Mouse (Mus musculus) telencephalon, adult 2 months (tissue): ENCODE measurements around the gene Rps23.
A peak's percentile ranks its signal among the peaks of the same experiment; 100 is the strongest.

Experiments
- DNase-seq: peaks from one replicate; pipeline ENCODE4 v3.0.0-alpha.2; 2011; ENCODE audit warnings: low read depth, low spot score

Gene Rps23

GRCm38 (mm10) chr13:90933256-90933655, 10.5 kb downstream of the Rps23 start:
- no peak for DNase-seq

DNA sequence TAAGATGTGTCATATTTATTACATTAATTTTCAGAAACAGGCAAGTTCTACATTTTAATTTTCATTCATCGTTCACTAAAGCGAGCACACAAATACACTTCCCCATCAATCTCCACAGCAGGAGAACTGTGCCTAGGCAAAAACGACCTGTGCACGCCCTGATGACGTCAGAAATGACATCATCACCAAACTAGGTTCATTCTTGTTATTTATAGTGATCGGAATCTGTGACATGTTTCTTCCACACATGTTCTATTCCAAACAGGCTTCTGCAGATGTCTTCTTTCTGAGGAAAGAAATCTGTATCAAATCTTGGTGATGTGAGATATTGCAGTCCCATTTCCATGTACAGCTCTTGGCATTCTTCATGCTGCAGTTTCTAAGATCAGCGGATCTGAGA, 13.1 kb downstream of the Rps23 start:
- no peak for DNase-seq

- no peak for DNase-seq
Measured at GRCm38 (mm10) chr13:90939192-90939591, 16.4 kb downstream of the Rps23 start.

DNA sequence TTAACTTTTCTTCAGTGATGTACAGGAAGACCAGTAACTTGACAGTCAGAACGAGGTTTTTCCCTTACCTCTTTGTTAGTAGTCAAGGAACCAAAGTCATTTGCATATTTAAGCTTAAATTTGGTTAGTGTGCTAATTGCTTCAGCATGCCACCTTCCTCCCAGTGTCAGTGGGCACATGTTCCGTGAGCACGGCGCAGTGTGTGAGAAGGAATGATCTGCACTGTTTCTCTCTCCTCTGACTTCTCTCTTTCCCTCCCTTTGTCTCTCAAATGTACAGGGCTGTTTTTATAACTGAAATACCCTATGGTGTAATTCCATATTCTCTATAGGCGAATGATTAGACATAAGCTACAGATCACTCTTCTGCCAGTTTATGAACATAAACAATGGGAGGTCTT, 16.8 kb downstream of the Rps23 start:
- DNase-seq: no peak

DNA sequence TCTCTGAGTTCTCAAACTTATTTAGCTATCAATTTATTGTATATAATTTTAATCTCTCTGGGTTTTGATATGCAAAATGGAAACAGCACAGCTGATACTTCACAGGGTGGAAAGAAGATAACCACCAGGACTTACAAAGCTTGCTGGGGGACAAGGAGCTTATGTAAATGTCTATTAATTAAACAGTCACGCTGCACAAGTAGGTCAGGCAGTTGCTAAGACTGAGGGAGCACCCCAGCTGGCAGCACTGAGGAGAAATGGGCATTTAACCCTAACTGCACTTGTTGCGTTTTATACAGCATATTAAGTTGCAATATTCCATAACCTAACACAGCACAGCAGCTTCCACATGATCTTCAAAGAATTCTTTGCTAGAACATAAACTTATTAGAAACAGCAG, 36.1 kb downstream of the Rps23 start:
- no peak for DNase-seq

DNA sequence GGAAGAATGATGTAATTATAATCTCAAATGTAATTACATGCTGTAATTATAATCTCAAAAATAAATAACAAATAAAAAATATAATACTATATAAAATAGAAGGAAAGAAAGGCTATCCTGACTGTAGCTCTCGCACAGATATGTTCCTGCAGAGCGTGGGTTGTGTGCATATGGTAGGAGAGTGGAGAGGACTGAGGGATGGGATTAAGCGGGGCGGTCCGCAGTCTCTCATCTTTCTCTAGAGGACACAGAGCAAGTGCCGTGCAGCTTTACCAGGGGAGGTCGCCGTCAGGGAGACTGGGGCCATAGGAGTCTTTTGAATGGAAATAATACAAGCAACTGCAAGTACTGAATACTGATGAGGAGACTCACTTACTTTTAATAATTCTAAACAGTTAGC, 37.8 kb downstream of the Rps23 start:
- no peak for DNase-seq

DNA sequence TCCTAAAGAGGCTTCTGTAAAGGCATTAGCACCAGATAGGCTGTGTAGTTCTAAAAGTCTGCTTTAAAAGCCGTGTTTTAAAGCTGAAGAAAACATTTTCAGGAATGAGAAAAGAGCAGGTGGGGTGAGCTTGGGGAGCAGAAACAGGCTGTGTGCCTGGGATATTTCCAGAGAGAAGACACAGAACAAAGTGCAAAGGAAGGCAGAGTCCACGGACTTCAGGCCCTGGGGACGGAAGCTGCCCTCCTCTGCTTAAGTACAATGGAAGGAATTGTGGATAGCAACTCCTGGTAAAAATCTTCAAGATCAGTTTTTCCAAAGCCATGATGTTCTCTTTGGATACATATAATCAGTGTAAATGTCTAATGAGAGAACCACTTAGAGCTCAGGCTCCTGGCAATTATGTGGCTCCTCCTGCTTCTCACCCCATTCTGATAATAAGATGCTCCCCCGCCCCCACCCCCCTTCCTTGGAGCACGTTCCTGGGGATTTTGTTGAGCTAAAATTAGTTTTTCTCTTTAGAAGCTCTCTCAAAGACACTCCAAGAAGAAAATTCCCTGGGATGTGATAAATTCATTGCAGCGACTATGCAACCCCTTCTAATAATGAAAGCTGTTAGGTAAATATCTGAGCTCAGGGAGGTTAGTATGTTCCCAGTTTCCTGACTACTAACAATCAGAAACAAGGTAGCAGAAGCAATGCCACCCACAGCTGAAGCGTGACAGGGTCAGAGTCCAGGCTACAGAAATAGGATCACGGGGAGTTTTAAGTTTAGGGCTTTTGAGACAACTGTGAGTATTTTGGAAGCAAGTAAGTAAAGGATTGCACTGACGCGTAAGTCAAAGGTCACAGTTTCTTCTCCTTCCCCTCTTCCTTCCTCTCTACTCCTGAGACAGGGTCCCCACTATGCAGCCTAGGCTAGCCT, 40.3 kb downstream of the Rps23 start:
- no peak for DNase-seq

GRCm38 (mm10) chr13:90964511-90964910, 41.8 kb downstream of the Rps23 start:
- no peak for DNase-seq

GRCm38 (mm10) chr13:90965996-90966395, 43.2 kb downstream of the Rps23 start:
- no peak for DNase-seq

- peak; percentile 50 for DNase-seq
Measured at GRCm38 (mm10) chr13:90967422-90967821, 44.7 kb downstream of the Rps23 start.

GRCm38 (mm10) chr13:90968940-90969339, 46.2 kb downstream of the Rps23 start:
- no peak for DNase-seq

GRCm38 (mm10) chr13:90970259-90971017, 47.7 kb downstream of the Rps23 start:
- no peak for DNase-seq

DNA sequence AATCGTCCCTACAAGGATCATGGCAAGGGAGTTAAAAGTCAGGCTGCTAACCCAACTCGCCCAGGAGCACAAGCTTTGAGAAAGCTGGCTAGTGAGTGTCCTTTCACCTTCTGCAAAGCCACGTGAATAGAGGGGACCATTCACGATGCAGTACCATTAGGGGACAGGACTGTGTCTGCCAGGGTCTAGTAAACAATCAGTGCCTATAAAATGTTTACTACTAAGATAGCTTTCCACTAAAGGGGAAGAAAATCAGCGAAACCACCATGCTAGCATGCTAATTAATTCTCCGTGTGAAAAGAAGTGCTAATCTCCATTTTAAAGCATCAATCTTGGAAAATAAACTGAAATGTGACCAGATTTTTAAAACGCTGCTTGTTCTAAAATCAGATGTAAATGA, 50.7 kb downstream of the Rps23 start:
- DNase-seq: no peak
